Mouse (Mus musculus): ENCODE results near the gene Sbf1.

Gene Sbf1

GRCm38 (mm10) chr15:89275497-89275896, 39.6 kb downstream of the Sbf1 start:
- DNase-seq: no peak

- DNase-seq: no peak
These were observed 50.6 kb downstream of the Sbf1 start for GRCm38 (mm10) chr15:89264485-89264884.

- DNase-seq: no peak
These were observed 56.1 kb downstream of the Sbf1 start for GRCm38 (mm10) chr15:89258997-89259396.

GRCm38 (mm10) chr15:89255330-89255729, 59.8 kb downstream of the Sbf1 start:
- no peak for DNase-seq

- no peak for DNase-seq
These were observed 66.0 kb downstream of the Sbf1 start for GRCm38 (mm10) chr15:89249063-89249462.

GRCm38 (mm10) chr15:89241025-89241424, 74.1 kb downstream of the Sbf1 start:
- peak; percentile 10 for DNase-seq

GRCm38 (mm10) chr15:89239751-89240392, 75.2 kb downstream of the Sbf1 start:
- no peak for DNase-seq
